Mouse (Mus musculus): ENCODE measurements around the gene Olfr569. TPM values are rescaled to one million over a fixed set of nuclear protein-coding genes. Genes with fewer than 3 reads are reported as not detected.

The Olfr569 gene
- not detected in 2 replicates for polyA plus RNA-seq (2011; ENCODE audit: insufficient read length, low read depth, missing spikeins)

- Histone ChIP-seq H3K4me3 (ENCODE audit: insufficient read depth, low read length) (no peak within 1 kb of the TSS), H3K27ac (ENCODE audit: insufficient read depth, low read length) (no peak within 1 kb of the TSS), H3K4me1 (ENCODE audit: control insufficient read depth, insufficient read depth, low read length) (no peaks in the 10 kb centered on the region)
- TF ChIP-seq POLR2A (IDR thresholded peaks at IDR 0.05; ENCODE audit: low read depth, low read length) (no peak), CTCF (IDR thresholded peaks at IDR 0.05; ENCODE audit: borderline replicate concordance, insufficient read depth, low read length) (no peak)
Observed at GRCm38 (mm10) chr7:102890782-102891181, at the start of gene Olfr569. Gene Olfr569 (minus strand): TSS chr7:102890882.

GRCm38 (mm10) chr7:102927105-102927504, 36.4 kb upstream of the Olfr569 start:
- no peak overlapping the region for H3K27ac ChIP-seq (ENCODE audit: insufficient read depth, low read length)
- no peak overlapping the region for H3K4me3 ChIP-seq (ENCODE audit: insufficient read depth, low read length)
- TF ChIP-seq CTCF (IDR thresholded peaks at IDR 0.05; ENCODE audit: borderline replicate concordance, insufficient read depth, low read length) (no peak), POLR2A (IDR thresholded peaks at IDR 0.05; ENCODE audit: low read depth, low read length) (no peak)
- H3K4me1 ChIP-seq (ENCODE audit: control insufficient read depth, insufficient read depth, low read length), result no peaks in the 10 kb centered on the region

GRCm38 (mm10) chr7:102924109-102924508, 33.4 kb upstream of the Olfr569 start, which contains the start of gene Olfr572:
Gene Olfr572 (plus strand): TSS chr7:102924409.
- TF ChIP-seq CTCF (IDR thresholded peaks at IDR 0.05; ENCODE audit: borderline replicate concordance, insufficient read depth, low read length) (no peak), POLR2A (IDR thresholded peaks at IDR 0.05; ENCODE audit: low read depth, low read length) (no peak)
- Histone ChIP-seq H3K4me3 (ENCODE audit: insufficient read depth, low read length) (no peak within 1 kb of the TSS), H3K27ac (ENCODE audit: insufficient read depth, low read length) (no peak within 1 kb of the TSS), H3K4me1 (ENCODE audit: control insufficient read depth, insufficient read depth, low read length) (no peaks in the 10 kb centered on the region)

GRCm38 (mm10) chr7:102919632-102920031, 28.9 kb upstream of the Olfr569 start:
- no peaks in the 10 kb centered on the region for H3K4me1 ChIP-seq (ENCODE audit: control insufficient read depth, insufficient read depth, low read length)
- no peak overlapping the region for H3K4me3 ChIP-seq (ENCODE audit: insufficient read depth, low read length)
- TF ChIP-seq POLR2A (IDR thresholded peaks at IDR 0.05; ENCODE audit: low read depth, low read length) (no peak), CTCF (IDR thresholded peaks at IDR 0.05; ENCODE audit: borderline replicate concordance, insufficient read depth, low read length) (no peak)
- no peak overlapping the region for H3K27ac ChIP-seq (ENCODE audit: insufficient read depth, low read length)

- H3K4me3 ChIP-seq (ENCODE audit: insufficient read depth, low read length), result no peak within 1 kb of the TSS
- no peak within 1 kb of the TSS for H3K27ac ChIP-seq (ENCODE audit: insufficient read depth, low read length)
- TF ChIP-seq CTCF (IDR thresholded peaks at IDR 0.05; ENCODE audit: borderline replicate concordance, insufficient read depth, low read length), result no peak
- no peak for TF ChIP-seq POLR2A (IDR thresholded peaks at IDR 0.05; ENCODE audit: low read depth, low read length)
- no peaks in the 10 kb centered on the region for H3K4me1 ChIP-seq (ENCODE audit: control insufficient read depth, insufficient read depth, low read length)
Observed at GRCm38 (mm10) chr7:102917032-102917875, 26.6 kb upstream of the Olfr569 start, which contains the start of gene Olfr571. Gene Olfr571 (minus strand): TSS chr7:102917536.

GRCm38 (mm10) chr7:102916405-102916804, 25.7 kb upstream of the Olfr569 start:
- TF ChIP-seq CTCF (IDR thresholded peaks at IDR 0.05; ENCODE audit: borderline replicate concordance, insufficient read depth, low read length) (no peak), POLR2A (IDR thresholded peaks at IDR 0.05; ENCODE audit: low read depth, low read length) (no peak)

GRCm38 (mm10) chr7:102915261-102915660, 24.6 kb upstream of the Olfr569 start:
- no peaks in the 10 kb centered on the region for H3K4me1 ChIP-seq (ENCODE audit: control insufficient read depth, insufficient read depth, low read length)
- TF ChIP-seq CTCF (IDR thresholded peaks at IDR 0.05; ENCODE audit: borderline replicate concordance, insufficient read depth, low read length), result no peak
- TF ChIP-seq POLR2A (IDR thresholded peaks at IDR 0.05; ENCODE audit: low read depth, low read length), result no peak
- no peak overlapping the region for H3K4me3 ChIP-seq (ENCODE audit: insufficient read depth, low read length)
- H3K27ac ChIP-seq (ENCODE audit: insufficient read depth, low read length), result no peak overlapping the region

More at GRCm38 (mm10) chr7:102916405-102916804, 25.7 kb upstream of the Olfr569 start:
- no peaks in the 10 kb centered on the region for H3K4me1 ChIP-seq (ENCODE audit: control insufficient read depth, insufficient read depth, low read length)
- H3K4me3 ChIP-seq (ENCODE audit: insufficient read depth, low read length), result no peak overlapping the region
- H3K27ac ChIP-seq (ENCODE audit: insufficient read depth, low read length), result no peak overlapping the region

GRCm38 (mm10) chr7:102876822-102877221, 13.9 kb downstream of the Olfr569 start, which contains the start of gene Olfr568:
Gene Olfr568 (plus strand): TSS chr7:102877122.
- Histone ChIP-seq H3K4me1 (ENCODE audit: control insufficient read depth, insufficient read depth, low read length) (no peaks in the 10 kb centered on the region), H3K4me3 (ENCODE audit: insufficient read depth, low read length) (no peak within 1 kb of the TSS), H3K27ac (ENCODE audit: insufficient read depth, low read length) (no peak within 1 kb of the TSS)
- TF ChIP-seq POLR2A (IDR thresholded peaks at IDR 0.05; ENCODE audit: low read depth, low read length), result no peak
- TF ChIP-seq CTCF (IDR thresholded peaks at IDR 0.05; ENCODE audit: borderline replicate concordance, insufficient read depth, low read length), result no peak

- H3K27ac ChIP-seq (ENCODE audit: insufficient read depth, low read length), result no peak within 1 kb of the TSS
- H3K4me3 ChIP-seq (ENCODE audit: insufficient read depth, low read length), result no peak within 1 kb of the TSS
- H3K4me1 ChIP-seq (ENCODE audit: control insufficient read depth, insufficient read depth, low read length), result no peaks in the 10 kb centered on the region
- TF ChIP-seq POLR2A (IDR thresholded peaks at IDR 0.05; ENCODE audit: low read depth, low read length) (no peak), CTCF (IDR thresholded peaks at IDR 0.05; ENCODE audit: borderline replicate concordance, insufficient read depth, low read length) (no peak)
Observed at GRCm38 (mm10) chr7:102858665-102859064, 32.0 kb downstream of the Olfr569 start, which contains the start of gene Olfr566. Gene Olfr566 (minus strand): TSS chr7:102858765.

GRCm38 (mm10) chr7:102855807-102856206, 34.9 kb downstream of the Olfr569 start:
- H3K4me3 ChIP-seq (ENCODE audit: insufficient read depth, low read length), result no peak overlapping the region
- no peak overlapping the region for H3K27ac ChIP-seq (ENCODE audit: insufficient read depth, low read length)
- H3K4me1 ChIP-seq (ENCODE audit: control insufficient read depth, insufficient read depth, low read length), result no peaks in the 10 kb centered on the region
- TF ChIP-seq POLR2A (IDR thresholded peaks at IDR 0.05; ENCODE audit: low read depth, low read length) (no peak), CTCF (IDR thresholded peaks at IDR 0.05; ENCODE audit: borderline replicate concordance, insufficient read depth, low read length) (no peak)

Other genes with a start within 250 kb of the Olfr569 start
- gene Olfr555, start 232.1 kb downstream of the Olfr569 start, polyA plus RNA-seq (2011; ENCODE audit: insufficient read length, low read depth, missing spikeins), result not detected in 2 replicates
- not detected in 2 replicates for gene Olfr556, start 226.0 kb downstream of the Olfr569 start, polyA plus RNA-seq (2011; ENCODE audit: insufficient read length, low read depth, missing spikeins)
- gene Trim68, start 203.6 kb downstream of the Olfr569 start, polyA plus RNA-seq (2011; ENCODE audit: insufficient read length, low read depth, missing spikeins), result 10.0 and 10.6 TPM in 2 replicates
- gene Olfr557, start 195.0 kb downstream of the Olfr569 start, polyA plus RNA-seq (2011; ENCODE audit: insufficient read length, low read depth, missing spikeins), result not detected in 2 replicates
- not detected in 2 replicates for gene Olfr558, start 188.7 kb downstream of the Olfr569 start, polyA plus RNA-seq (2011; ENCODE audit: insufficient read length, low read depth, missing spikeins)
- not detected in 2 replicates for gene Olfr33, start 171.8 kb downstream of the Olfr569 start, polyA plus RNA-seq (2011; ENCODE audit: insufficient read length, low read depth, missing spikeins)
- gene Olfr559, start 163.4 kb downstream of the Olfr569 start, polyA plus RNA-seq (2011; ENCODE audit: insufficient read length, low read depth, missing spikeins), result not detected in 2 replicates
- gene Olfr560, start 131.5 kb downstream of the Olfr569 start, polyA plus RNA-seq (2011; ENCODE audit: insufficient read length, low read depth, missing spikeins), result not detected in 2 replicates
- not detected in 2 replicates for gene Olfr78, start 131.4 kb downstream of the Olfr569 start, polyA plus RNA-seq (2011; ENCODE audit: insufficient read length, low read depth, missing spikeins)
- gene Olfr561, start 119.7 kb downstream of the Olfr569 start, polyA plus RNA-seq (2011; ENCODE audit: insufficient read length, low read depth, missing spikeins), result not detected in 2 replicates
- gene Olfr564, start 87.4 kb downstream of the Olfr569 start, polyA plus RNA-seq (2011; ENCODE audit: insufficient read length, low read depth, missing spikeins), result not detected in 2 replicates
- not detected in 2 replicates for gene Olfr566, start 32.1 kb downstream of the Olfr569 start, polyA plus RNA-seq (2011; ENCODE audit: insufficient read length, low read depth, missing spikeins)
- not detected in 2 replicates for gene Olfr568, start 13.8 kb downstream of the Olfr569 start, polyA plus RNA-seq (2011; ENCODE audit: insufficient read length, low read depth, missing spikeins)
- not detected in 2 replicates for gene Olfr570, start 3.7 kb upstream of the Olfr569 start, polyA plus RNA-seq (2011; ENCODE audit: insufficient read length, low read depth, missing spikeins)
- 0.21 TPM in 1 of 2 replicates, not detected in the other for gene Olfr571, start 26.7 kb upstream of the Olfr569 start, polyA plus RNA-seq (2011; ENCODE audit: insufficient read length, low read depth, missing spikeins)
- gene Olfr572, start 33.5 kb upstream of the Olfr569 start, polyA plus RNA-seq (2011; ENCODE audit: insufficient read length, low read depth, missing spikeins), result not detected in 2 replicates
- gene Olfr573-ps1, start 51.7 kb upstream of the Olfr569 start, polyA plus RNA-seq (2011; ENCODE audit: insufficient read length, low read depth, missing spikeins), result not detected in 2 replicates
- not detected in 2 replicates for gene Olfr574, start 57.6 kb upstream of the Olfr569 start, polyA plus RNA-seq (2011; ENCODE audit: insufficient read length, low read depth, missing spikeins)
- gene Olfr575, start 67.9 kb upstream of the Olfr569 start, polyA plus RNA-seq (2011; ENCODE audit: insufficient read length, low read depth, missing spikeins), result not detected in 2 replicates
- gene Olfr576, start 71.8 kb upstream of the Olfr569 start, polyA plus RNA-seq (2011; ENCODE audit: insufficient read length, low read depth, missing spikeins), result not detected in 2 replicates
- gene Olfr577, start 85.1 kb upstream of the Olfr569 start, polyA plus RNA-seq (2011; ENCODE audit: insufficient read length, low read depth, missing spikeins), result not detected in 2 replicates
- gene Olfr578, start 98.4 kb upstream of the Olfr569 start, polyA plus RNA-seq (2011; ENCODE audit: insufficient read length, low read depth, missing spikeins), result not detected in 2 replicates
- gene Olfr582, start 147.1 kb upstream of the Olfr569 start, polyA plus RNA-seq (2011; ENCODE audit: insufficient read length, low read depth, missing spikeins), result not detected in 2 replicates
- gene Olfr583, start 160.4 kb upstream of the Olfr569 start, polyA plus RNA-seq (2011; ENCODE audit: insufficient read length, low read depth, missing spikeins), result not detected in 2 replicates
- gene Olfr584, start 191.0 kb upstream of the Olfr569 start, polyA plus RNA-seq (2011; ENCODE audit: insufficient read length, low read depth, missing spikeins), result not detected in 2 replicates
- gene Olfr585, start 206.8 kb upstream of the Olfr569 start, polyA plus RNA-seq (2011; ENCODE audit: insufficient read length, low read depth, missing spikeins), result not detected in 2 replicates
- not detected in 2 replicates for gene Olfr586, start 234.8 kb upstream of the Olfr569 start, polyA plus RNA-seq (2011; ENCODE audit: insufficient read length, low read depth, missing spikeins)
- gene Olfr588-ps1, start 250.0 kb upstream of the Olfr569 start, polyA plus RNA-seq (2011; ENCODE audit: insufficient read length, low read depth, missing spikeins), result not detected in 2 replicates